Comparison of ENCODE assay signal across 20 mouse cellular contexts in the genomic region with DNA sequence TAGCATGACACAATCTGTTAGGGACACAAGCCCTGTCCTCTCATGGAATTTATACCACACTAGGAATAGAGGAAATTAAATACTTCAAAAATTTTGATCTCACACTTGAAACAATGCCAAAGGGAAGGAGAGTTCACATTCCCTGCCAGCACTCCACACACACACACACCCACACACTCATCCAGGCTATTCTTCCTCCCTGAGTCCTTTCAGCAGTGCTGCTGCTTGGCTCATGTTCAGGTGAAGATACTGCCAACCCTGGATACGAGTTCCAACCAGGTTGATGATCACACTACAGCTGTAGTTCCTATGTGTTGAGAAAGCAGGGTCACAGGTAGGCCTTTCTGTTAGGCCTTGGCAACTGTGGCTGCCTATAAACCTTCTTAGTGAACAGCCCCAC.
A peak's percentile ranks its signal among the peaks of the same experiment; 100 is the strongest.
DNase-seq lines count a peak whose midpoint lies in the region; ATAC-seq lines count a peak whose summit lies in the region.
"Had no signal": no experiment of that assay in that cellular context is flagged by ENCODE, and none has a peak within 500 bp of the region (broad histone marks: within the 10 kb centered on the region; RNA-seq: fewer than 3 reads in every experiment).

No protein-coding gene starts in this region.

- DNase-seq in frontal cortex, postnatal 14 days (ENCODE audit: low spot score in 2 of 2) = no peak
- DNase-seq in kidney, postnatal 36 days = peak; percentile 1 to 9
- DNase-seq in brain, adult 2 months (ENCODE audit: low read depth, low spot score) = peak; percentile 39
- DNase-seq in gonadal fat pad, adult 2 months (ENCODE audit: low read depth) = peak; percentile 91
- no peak for DNase-seq in midbrain, embryonic 10.5 days (ENCODE audit: low spot score)
- DNase-seq: adrenal gland, postnatal 25 days; forebrain, postnatal 0 days; gastrocnemius, postnatal 14 days; spleen, adult 18-20 months had no signal

- no peaks in the 10 kb centered on the region for H3K4me1 ChIP-seq in kidney, embryonic 16.5 days (ENCODE audit: insufficient read depth, low read length)
- H3K4me1 ChIP-seq in midbrain, embryonic 10.5 days = no peaks in the 10 kb centered on the region
- H3K4me1 ChIP-seq: heart, embryonic 12.5 days; hindbrain, embryonic 12.5 days; liver, embryonic 15.5 days; megakaryocyte, embryonic 14.5 days; stomach, embryonic 15.5 days had no signal

- H3K27me3 ChIP-seq in kidney, embryonic 16.5 days (ENCODE audit: insufficient read depth, low read length) = no peaks in the 10 kb centered on the region
- no peaks in the 10 kb centered on the region for H3K27me3 ChIP-seq in midbrain, embryonic 10.5 days (ENCODE audit: low read depth, poor library complexity, severe bottlenecking)
- H3K27me3 ChIP-seq: heart, embryonic 12.5 days; hindbrain, embryonic 12.5 days; liver, embryonic 15.5 days; megakaryocyte, embryonic 14.5 days; neural tube, embryonic 13.5 days; stomach, embryonic 15.5 days had no signal

- H3K9me3 ChIP-seq in kidney, embryonic 16.5 days (ENCODE audit: low read length) = no peaks in the 10 kb centered on the region
- no peaks in the 10 kb centered on the region for H3K9me3 ChIP-seq in midbrain, embryonic 10.5 days (replicated peaks)
- H3K9me3 ChIP-seq: G1E; heart, embryonic 12.5 days; hindbrain, embryonic 12.5 days; liver, embryonic 15.5 days; megakaryocyte, embryonic 14.5 days; neural tube, embryonic 13.5 days; stomach, embryonic 15.5 days had no signal

- peak; percentile 44 for ATAC-seq in frontal cortex, adult (ENCODE audit: low TSS enrichment)
- no peak for ATAC-seq in kidney, embryonic 16.5 days (ENCODE audit: low FRiP score, low TSS enrichment)
- ATAC-seq: forebrain, postnatal 0 days; intestine, postnatal 0 days had no signal

- no peak overlapping the region for H3K9ac ChIP-seq in kidney, embryonic 16.5 days (replicated peaks; ENCODE audit: low read length)
- H3K9ac ChIP-seq: forebrain, postnatal 0 days; heart, embryonic 12.5 days; hindbrain, embryonic 12.5 days; liver, embryonic 15.5 days; neural tube, embryonic 13.5 days; stomach, embryonic 15.5 days had no signal

- H3K27ac ChIP-seq in kidney, embryonic 16.5 days (ENCODE audit: low read length) = no peak overlapping the region
- no peak overlapping the region for H3K27ac ChIP-seq in midbrain, embryonic 10.5 days (replicated peaks)
- H3K27ac ChIP-seq: hindbrain, embryonic 12.5 days; left cerebral cortex, adult 2 months; liver, embryonic 15.5 days; neural tube, embryonic 13.5 days; stomach, embryonic 15.5 days had no signal

- no peak overlapping the region for H3K4me2 ChIP-seq in kidney, embryonic 16.5 days (replicated peaks; ENCODE audit: low read depth, low read length)
- H3K4me2 ChIP-seq: heart, embryonic 12.5 days; hindbrain, embryonic 12.5 days; liver, embryonic 15.5 days; neural tube, embryonic 13.5 days; stomach, embryonic 15.5 days had no signal

- H3K36me3 ChIP-seq in kidney, embryonic 16.5 days (ENCODE audit: insufficient read depth, low read length) = no peaks in the 10 kb centered on the region
- no peaks in the 10 kb centered on the region for H3K36me3 ChIP-seq in midbrain, embryonic 10.5 days
- H3K36me3 ChIP-seq: G1E; heart, embryonic 12.5 days; hindbrain, embryonic 12.5 days; liver, embryonic 15.5 days; neural tube, embryonic 13.5 days; stomach, embryonic 15.5 days had no signal

- 48% methylated on average over 1 of the region's 1 CpGs for WGBS in kidney, embryonic 16.5 days
- 78% methylated on average over 1 of the region's 1 CpGs for WGBS in midbrain, embryonic 10.5 days

- H3K4me3 ChIP-seq in kidney, embryonic 16.5 days (ENCODE audit: low read length) = no peak overlapping the region
- no peak overlapping the region for H3K4me3 ChIP-seq in midbrain, embryonic 10.5 days
- H3K4me3 ChIP-seq: heart, embryonic 12.5 days; hindbrain, embryonic 12.5 days; left cerebral cortex, adult 2 months; liver, embryonic 15.5 days; megakaryocyte, embryonic 14.5 days; neural tube, embryonic 13.5 days; stomach, embryonic 15.5 days had no signal

Comparison
In these comparisons a context has a peak if more than half of its experiments do, and no peak if none do; other contexts are left out.
1. DNase-seq: peak in kidney, postnatal 36 days (2 of 2), brain, adult 2 months (single experiment) and gonadal fat pad, adult 2 months (single experiment); none in frontal cortex, postnatal 14 days (0 of 2) and midbrain, embryonic 10.5 days (single experiment).